Mouse (Mus musculus) CH12.LX (cell line): ENCODE measurements around the gene Gm8765. TPM values are rescaled to one million over a fixed set of nuclear protein-coding genes. Genes with fewer than 3 reads are reported as not detected.
"Not testable (repeated sequence)": the region's sequence is repeated elsewhere in the genome, so short reads cannot be mapped to it uniquely, and the experiment has no call there.

Source experiments
- DNase-seq: peaks from one replicate; pipeline ENCODE4 v3.0.0-alpha.2; 2013; ENCODE audit errors: extremely low read depth
- H3K27ac ChIP-seq: 2 replicates; pipeline ENCODE4 v1.5.1; 2012; ENCODE audit warnings: low read depth, mild to moderate bottlenecking, control low read depth, moderate library complexity; ENCODE audit not compliant: insufficient read depth
- H3K27me3 ChIP-seq: replicated peaks from 2 replicates; pipeline ENCODE3; 2012; ENCODE audit warnings: inconsistent platforms
- H3K36me3 ChIP-seq, 2 experiments: replicated peaks in 1 of 2; 2 replicates each; pipeline versions ENCODE3 to v1.6.1; 2012; ENCODE audit warnings: inconsistent platforms in 1 of 2, low read length in 1 of 2, mild to moderate bottlenecking in 1 of 2, mixed read lengths in 1 of 2, moderate library complexity in 1 of 2; ENCODE audit not compliant: control insufficient read depth in 1 of 2, insufficient read depth in 1 of 2
- H3K4me1 ChIP-seq, 2 experiments: 2 replicates each; pipeline ENCODE4 v1.6.1; 2012; ENCODE audit warnings: inconsistent platforms in 1 of 2, moderate library complexity in 1 of 2; ENCODE audit not compliant: insufficient read depth in 2 of 2, control insufficient read depth in 1 of 2
- H3K4me2 ChIP-seq: 2 replicates; pipeline ENCODE4 v1.6.1; 2012; ENCODE audit warnings: low read depth, mild to moderate bottlenecking, control low read depth; ENCODE audit not compliant: poor library complexity, insufficient read depth, severe bottlenecking
- H3K4me3 ChIP-seq, 3 experiments: fragments of 150-350 bp in 1 of 3; sonication (generic) in 1 of 3; replicated peaks in 1 of 3; 2 replicates each; pipeline versions ENCODE3 to v1.5.1; 2011 to 2012; ENCODE audit warnings: low read depth in 2 of 3, low read length in 2 of 3, mild to moderate bottlenecking in 2 of 3, moderate library complexity in 2 of 3, control low read depth in 1 of 3, improper control_type of control experiment in 1 of 3, inconsistent platforms in 1 of 3, mixed read lengths in 1 of 3; ENCODE audit not compliant: poor library complexity in 1 of 3
- H3K79me2 ChIP-seq: replicated peaks from 2 replicates; pipeline ENCODE4 v1.6.1; 2012; ENCODE audit warnings: mild to moderate bottlenecking, moderate library complexity; ENCODE audit not compliant: control insufficient read depth, poor library complexity, insufficient read depth, severe bottlenecking; ENCODE audit errors: extremely low read depth
- H3K9ac ChIP-seq: 2 replicates; pipeline ENCODE4 v1.6.1; 2012; ENCODE audit warnings: low read depth, mild to moderate bottlenecking, control low read depth, moderate library complexity; ENCODE audit not compliant: insufficient read depth
- H3K9me3 ChIP-seq: replicated peaks from 2 replicates; pipeline ENCODE3; 2012; ENCODE audit warnings: low read length, inconsistent platforms, mixed read lengths
- CTCF ChIP-seq, 2 experiments: IDR thresholded peaks in 1 of 2; conservative IDR thresholded peaks in 1 of 2; 2 replicates each; pipeline ENCODE4 v1.5.1; 2011 to 2012; ENCODE audit warnings: low read depth in 2 of 2, low read length in 2 of 2, improper control_type of control experiment in 1 of 2, inconsistent platforms in 1 of 2, mild to moderate bottlenecking in 1 of 2, moderate library complexity in 1 of 2
- MAFK ChIP-seq: IDR thresholded peaks from 2 replicates; pipeline ENCODE4 v1.6.1; 2011; ENCODE audit warnings: low read length, improper control_type of control experiment; ENCODE audit not compliant: insufficient replicate concordance
- SMC3 ChIP-seq: IDR thresholded peaks from 2 replicates; pipeline ENCODE4 v1.6.1; 2011; ENCODE audit warnings: low read depth, low read length, improper control_type of control experiment
- ZC3H11A ChIP-seq: IDR thresholded peaks from 2 replicates; pipeline ENCODE4 v1.6.1; 2012; ENCODE audit warnings: low read depth, mild to moderate bottlenecking, inconsistent platforms, low read length, improper control_type of control experiment
- dilution Hi-C: fragments of 300-500 bp; cut with MboI; formaldehyde crosslinking; loops from 2 replicates; pipeline ENCODE4 v1.14.3; 2020; ENCODE audit warnings: low sequenced_read_pairs; ENCODE audit not compliant: extremely low pct_unique_long_range_greater_than_20kb, extremely low pct_ligation_motif_present
- in situ Hi-C: fragments of 300-500 bp; cut with MboI; formaldehyde crosslinking; loops from 3 replicates; pipeline ENCODE4 v1.14.3; 2019; ENCODE audit warnings: low sequenced_read_pairs, low pct_ligation_motif_present, low pct_unique_long_range_greater_than_20kb, mixed read lengths
- polyA plus RNA-seq: library from polyadenylated mRNA; unstranded; fragments of >175 nt; gene quantifications from 2 replicates; pipeline ENCODE4 v1.2.1, GENCODE M21; 2012; ENCODE audit warnings: low read depth; ENCODE audit not compliant: insufficient read length
- total RNA-seq, 2 experiments: library from RNA; depleted of rRNA; stranded (reverse); fragments of 300-350 nt in 1 of 2; fragments of >200 nt in 1 of 2; gene quantifications; 2 replicates each; pipeline ENCODE4 v1.2.3; 2012 to 2014

Gene Gm8765
- total RNA-seq (2012; rRNA removed) (not detected in 2 replicates), total RNA-seq (2014; rRNA removed) (not detected in 2 replicates), polyA plus RNA-seq (not detected in 2 replicates)

- in situ Hi-C loops, H3K36me3 ChIP-seq, H3K79me2 ChIP-seq, H3K9me3 ChIP-seq, H3K9ac ChIP-seq, H3K4me2 ChIP-seq, H3K4me1 ChIP-seq, H3K4me3 ChIP-seq, dilution Hi-C loops, DNase-seq, H3K27me3 ChIP-seq, H3K27ac ChIP-seq: not testable (repeated sequence)
These were observed at the start of gene Gm8765 for GRCm38 (mm10) chr13:50698012-50698411. Gene Gm8765, plus strand, starts transcription at chr13:50698312.

GRCm38 (mm10) chr13:50648771-50649170 is 49.3 kb upstream of the Gm8765 start:
- DNase-seq, H3K79me2 ChIP-seq, H3K4me1 ChIP-seq, H3K4me2 ChIP-seq, H3K4me3 ChIP-seq, dilution Hi-C loops, in situ Hi-C loops, H3K27me3 ChIP-seq, H3K27ac ChIP-seq, H3K9ac ChIP-seq, H3K9me3 ChIP-seq, H3K36me3 ChIP-seq: not testable (repeated sequence)

DNA sequence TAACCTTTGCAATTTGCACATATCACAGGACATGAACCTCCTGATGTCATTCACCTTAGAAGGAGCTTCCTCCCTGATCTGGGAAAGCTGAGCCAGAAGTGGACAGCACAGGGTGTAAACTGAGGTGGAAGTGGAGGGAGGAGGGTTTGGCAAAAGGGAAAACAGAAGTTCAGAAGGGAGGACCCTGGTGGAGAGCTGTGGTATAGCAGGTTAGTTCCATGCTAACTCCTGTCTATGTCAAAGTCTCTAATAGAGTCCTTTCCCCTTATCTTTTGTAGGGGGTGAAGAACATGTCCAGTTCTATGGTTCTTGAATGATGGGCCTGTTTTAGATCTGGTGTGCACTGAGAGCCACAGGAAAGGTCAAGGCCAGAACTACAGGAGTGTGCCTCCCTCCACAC is 52.2 kb downstream of the Gm8765 start:
- H3K4me1 ChIP-seq, dilution Hi-C loops, H3K79me2 ChIP-seq, H3K4me3 ChIP-seq, H3K27me3 ChIP-seq, H3K36me3 ChIP-seq, H3K4me2 ChIP-seq: not testable (repeated sequence)
- TF ChIP-seq CTCF (conservative IDR thresholded peaks at IDR 0.05 in 1 of 2, IDR thresholded peaks at IDR 0.05 in 1 of 2; ENCODE audit: low read depth in 2 of 2, low read length in 2 of 2) (peak; percentile 23 to 43; a peak in 3 of 4 replicates), SMC3 (peak; percentile 21; the same call in 1 of the 2 replicates)
- TF ChIP-seq, all 38 proteins: peak for 2; not testable (repeated sequence) for 36
- H3K9me3 ChIP-seq, H3K27ac ChIP-seq, in situ Hi-C loops, H3K9ac ChIP-seq, DNase-seq: not testable (repeated sequence)

- in situ Hi-C loops (no loop called here), dilution Hi-C loops (no loop called here)
- Histone ChIP-seq H3K79me2 (no peaks in the 10 kb centered on the region), H3K4me2 (no peak overlapping the region), H3K4me3 (no peak overlapping the region), H3K36me3 (no peaks in the 10 kb centered on the region), H3K9ac (no peak overlapping the region), H3K27ac (no peak overlapping the region), H3K4me1 (peaks cover 3% of the 10 kb centered on the region in 2 experiments; a peak in 1 of 4 replicates), H3K9me3 (no peaks in the 10 kb centered on the region), H3K27me3 (no peaks in the 10 kb centered on the region)
- DNase-seq: no peak
- TF ChIP-seq ZC3H11A (no peak), MAFK (peak; percentile 50; the same call in 1 of the 2 replicates)
These were observed 53.6 kb downstream of the Gm8765 start for GRCm38 (mm10) chr13:50751732-50752131.

DNA sequence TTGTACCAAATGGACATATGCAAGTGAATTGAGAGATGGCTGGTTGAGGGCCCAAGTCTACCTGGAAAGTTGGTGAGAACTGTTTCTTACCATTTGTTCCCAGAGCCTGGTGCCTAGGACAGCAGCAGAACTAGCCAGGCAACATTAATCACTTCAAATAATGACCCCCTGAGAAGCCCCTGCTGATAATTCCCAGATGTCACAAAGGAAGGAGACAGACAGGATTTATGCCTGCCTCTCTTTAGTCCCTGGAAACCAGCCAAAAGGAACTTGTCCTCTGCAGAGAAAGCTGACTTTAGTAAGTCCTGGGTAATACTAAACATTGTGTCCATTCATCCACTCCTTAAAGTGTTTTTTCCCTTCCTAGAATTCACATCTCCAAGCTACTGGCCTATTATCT is 54.8 kb downstream of the Gm8765 start:
- H3K27me3 ChIP-seq, H3K79me2 ChIP-seq, H3K27ac ChIP-seq, H3K36me3 ChIP-seq, dilution Hi-C loops, H3K9me3 ChIP-seq, DNase-seq, H3K9ac ChIP-seq, in situ Hi-C loops, H3K4me3 ChIP-seq, H3K4me2 ChIP-seq, H3K4me1 ChIP-seq: not testable (repeated sequence)
